Mouse (Mus musculus) retina, postnatal 7 days (tissue): ENCODE measurements around the gene Rpp30.

Experiments used
- DNase-seq: peaks from one replicate; pipeline ENCODE4 v3.0.0-alpha.2; 2012; ENCODE audit warnings: low read depth, low spot score

Rpp30 gene

DNA sequence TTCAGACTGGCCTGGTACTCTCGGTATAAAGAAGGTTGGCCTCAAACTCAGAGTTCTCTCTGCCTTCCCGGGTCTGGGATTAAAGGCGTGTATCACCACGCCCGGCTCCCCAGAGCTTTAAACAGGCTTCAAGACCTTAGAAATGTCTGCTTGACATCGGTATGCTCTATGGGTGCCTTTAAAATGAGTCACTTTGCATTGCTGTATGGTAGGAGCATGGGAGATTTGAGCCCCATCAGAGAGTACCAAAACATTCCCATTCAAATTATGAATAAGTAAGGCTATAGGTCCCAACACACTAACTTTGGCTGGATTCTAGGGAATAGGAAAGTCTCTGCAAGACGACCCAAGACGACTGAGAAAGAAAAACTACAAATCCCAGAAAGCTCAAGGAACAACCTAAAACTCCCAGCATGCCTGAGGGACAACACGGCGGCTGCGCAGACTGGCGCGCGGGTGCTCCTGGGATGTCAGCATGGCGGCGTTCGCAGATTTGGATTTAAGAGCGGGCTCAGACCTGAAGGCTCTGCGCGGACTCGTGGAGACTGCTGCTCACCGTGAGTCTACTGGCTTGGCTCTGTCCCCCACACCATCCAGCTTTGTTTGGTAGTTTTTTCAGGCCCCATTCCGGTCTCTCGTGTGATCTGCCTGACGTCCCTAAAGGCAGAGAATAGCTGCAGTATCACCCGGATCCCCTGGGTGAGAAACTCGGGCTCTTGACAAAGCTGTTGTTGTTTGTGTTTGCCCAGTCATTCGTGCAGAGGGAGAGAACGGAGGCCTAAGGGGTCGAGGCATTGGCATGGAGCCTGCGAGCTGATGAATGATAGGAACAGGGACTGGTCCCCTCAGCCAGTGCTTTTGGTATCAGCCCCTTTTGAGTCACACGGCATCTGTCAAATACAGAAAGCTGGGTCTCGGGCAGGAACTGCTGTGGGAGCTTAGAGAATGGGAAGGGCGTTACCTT is at the start of gene Rpp30:
TSS of gene Rpp30 (plus strand) at position 455 of the 964 bp plus-strand sequence.
- peak; percentile 85 for DNase-seq

DNA sequence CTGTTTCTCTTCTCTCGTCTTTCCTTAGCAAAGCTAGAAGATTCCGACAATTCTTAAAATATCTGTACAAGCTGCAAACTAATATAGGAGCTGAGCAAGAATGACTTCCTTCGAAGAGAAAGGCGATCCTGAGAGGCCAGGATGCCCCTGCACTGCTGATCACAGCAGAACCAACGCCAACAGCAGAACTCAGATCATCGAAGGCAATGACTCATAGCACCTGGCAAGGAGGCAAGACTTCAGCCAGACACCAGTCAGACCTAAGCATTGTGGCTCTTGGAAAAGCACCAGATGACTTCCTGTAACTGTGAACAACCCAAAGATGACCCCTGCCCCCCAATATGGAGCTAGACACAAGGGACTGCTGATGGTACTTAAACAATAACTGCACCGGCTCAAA is 37.5 kb upstream of the Rpp30 start:
- no peak for DNase-seq

- no peak for DNase-seq
Measured at GRCm38 (mm10) chr19:36056502-36057221, 26.9 kb upstream of the Rpp30 start.

DNA sequence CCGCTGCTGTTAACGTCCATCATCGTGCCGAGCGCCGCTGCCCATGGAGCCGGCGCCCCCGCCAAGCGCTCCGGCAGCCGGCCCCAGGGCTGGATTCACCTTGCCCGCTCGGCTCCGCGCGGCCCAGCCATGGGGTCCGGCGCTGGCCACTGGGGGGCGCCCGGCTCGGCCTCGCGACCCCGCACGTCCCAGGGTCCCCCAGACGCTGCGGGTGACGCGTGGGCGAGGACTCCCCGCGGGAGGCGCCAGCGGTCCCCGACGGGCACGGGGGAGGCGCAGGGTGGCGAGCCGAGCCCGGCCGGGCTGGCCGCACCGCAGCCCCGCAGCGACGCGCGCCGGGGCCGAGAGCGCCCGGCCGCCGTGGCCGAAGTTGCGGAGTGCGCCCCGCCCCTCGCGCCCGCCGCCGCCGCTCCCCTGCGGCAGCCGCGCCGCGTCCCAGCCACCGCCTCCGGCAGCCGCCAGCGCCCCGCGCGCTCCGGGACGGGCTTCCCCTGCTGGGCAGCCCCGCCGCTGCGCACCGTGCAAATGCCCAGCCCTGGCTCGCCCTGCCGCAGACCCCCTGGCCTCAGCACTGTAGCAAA is 26.2 kb upstream of the Rpp30 start, which contains the start of gene Htr7:
TSS of gene Htr7 (minus strand) at position 277 of the 581 bp plus-strand sequence.
- DNase-seq, result peak; percentile 39

GRCm38 (mm10) chr19:36062801-36063529 is 20.6 kb upstream of the Rpp30 start:
- no peak for DNase-seq

- peak; percentile 38 for DNase-seq
Measured at GRCm38 (mm10) chr19:36082606-36083261, 782 bp upstream of the Rpp30 start.

- no peak for DNase-seq
Measured at GRCm38 (mm10) chr19:36090781-36091180, 7.3 kb downstream of the Rpp30 start.

DNA sequence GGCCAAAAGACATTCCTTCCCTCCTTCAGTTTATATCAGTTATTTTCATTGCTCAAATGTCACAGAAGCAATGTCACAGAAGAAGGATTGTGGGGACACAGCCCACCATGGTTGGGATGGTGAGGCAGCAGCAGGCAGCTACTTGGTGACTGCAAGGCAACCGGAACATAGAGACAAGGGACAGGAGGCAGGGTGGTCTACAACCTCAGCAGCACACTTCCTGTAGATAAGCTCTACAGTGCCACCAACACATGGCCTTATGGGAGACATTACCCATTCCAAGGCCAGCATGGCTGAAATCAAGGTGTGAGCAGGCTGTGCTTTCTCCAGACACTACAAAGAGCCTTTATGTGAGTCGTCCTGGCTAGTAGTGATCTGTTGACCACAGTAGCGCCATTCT is 13.7 kb downstream of the Rpp30 start:
- DNase-seq, result no peak

GRCm38 (mm10) chr19:36098265-36098664 is 14.7 kb downstream of the Rpp30 start:
- no peak for DNase-seq

- DNase-seq, result no peak
Measured at GRCm38 (mm10) chr19:36098916-36099315, 15.4 kb downstream of the Rpp30 start.

GRCm38 (mm10) chr19:36103909-36104308 is 20.4 kb downstream of the Rpp30 start:
- no peak for DNase-seq

- no peak for DNase-seq
Measured at GRCm38 (mm10) chr19:36109318-36109944, 25.9 kb downstream of the Rpp30 start.

DNA sequence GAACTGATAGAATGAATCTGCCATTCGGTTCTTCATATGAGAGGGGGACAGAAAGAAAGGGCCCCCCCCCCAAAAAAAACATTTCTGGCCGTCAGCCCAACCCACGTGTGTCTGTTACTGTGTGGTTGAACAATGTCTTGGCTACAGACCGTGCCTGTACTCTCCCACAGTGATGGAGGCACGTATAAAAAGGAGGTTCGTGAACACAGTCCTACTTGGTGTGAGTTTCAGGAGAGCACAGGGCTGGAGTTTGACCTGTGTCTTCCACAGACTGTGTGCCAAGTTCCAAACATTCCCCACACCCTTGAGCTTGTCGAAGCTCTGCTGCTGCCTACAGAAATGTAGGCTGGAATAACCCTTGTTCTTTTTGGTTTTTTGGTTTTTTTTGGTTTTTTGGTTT is 26.9 kb downstream of the Rpp30 start:
- DNase-seq, result no peak

GRCm38 (mm10) chr19:36111054-36111895 is 27.8 kb downstream of the Rpp30 start:
- DNase-seq, result peak; percentile 43

GRCm38 (mm10) chr19:36112007-36112406 is 28.5 kb downstream of the Rpp30 start:
- DNase-seq, result no peak

GRCm38 (mm10) chr19:36116185-36116584 is 32.7 kb downstream of the Rpp30 start:
- DNase-seq, result no peak

DNA sequence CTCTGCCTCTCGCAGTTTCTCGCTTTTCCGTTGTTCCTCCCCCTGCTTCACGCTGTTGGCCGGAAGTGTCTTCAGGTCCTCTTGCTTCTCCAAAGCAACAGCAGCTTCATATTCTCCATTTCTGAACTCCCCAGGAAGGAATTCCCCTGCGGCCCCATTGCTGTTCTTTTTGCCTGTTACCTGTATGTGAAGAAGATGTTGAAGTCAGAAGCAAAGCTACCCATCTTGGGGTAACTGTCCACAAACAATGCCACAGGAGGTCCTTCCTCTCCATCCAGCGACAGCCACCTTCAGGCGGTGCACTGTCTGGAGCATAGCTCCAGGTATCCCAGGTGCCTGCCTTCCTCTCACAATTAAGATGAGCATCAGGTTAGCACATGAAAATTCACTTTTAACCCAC is 35.7 kb downstream of the Rpp30 start:
- DNase-seq, result no peak

DNA sequence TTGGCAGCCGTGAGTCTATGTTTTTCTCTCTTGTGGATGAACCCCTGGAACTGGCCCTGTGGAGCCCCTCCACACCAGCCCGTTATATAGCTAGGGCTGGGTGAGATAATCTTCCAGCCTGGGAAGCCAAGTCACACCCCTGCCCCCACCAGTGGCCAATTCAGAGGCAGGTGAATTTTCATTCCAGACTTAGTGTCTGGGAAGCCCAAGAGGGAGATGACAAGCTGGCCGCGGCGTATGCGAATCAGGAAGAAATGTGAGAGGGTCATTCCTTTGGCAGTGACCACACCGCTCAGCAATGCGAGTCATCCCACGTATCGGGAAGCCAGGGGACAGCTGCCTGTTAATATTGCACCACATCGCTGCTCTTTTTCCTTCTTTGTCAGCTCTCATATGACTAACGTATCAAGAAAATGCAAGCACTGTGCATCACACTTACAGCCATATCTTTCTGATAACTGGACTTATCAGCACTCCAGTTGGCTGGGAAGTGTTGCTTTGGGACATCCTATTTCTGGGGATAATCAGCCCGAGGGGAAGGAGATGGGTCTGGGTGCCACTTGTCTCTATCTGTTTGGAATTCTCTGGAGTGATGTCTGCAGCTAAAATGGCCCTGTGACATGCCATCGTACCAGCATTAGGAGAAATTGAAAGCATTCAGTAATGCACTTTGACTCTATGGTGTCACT is 36.4 kb downstream of the Rpp30 start, which contains the start of gene Ankrd1:
TSS of gene Ankrd1 (minus strand) at position 317 of the 689 bp plus-strand sequence.
- DNase-seq, result no peak

GRCm38 (mm10) chr19:36124203-36124602 is 40.7 kb downstream of the Rpp30 start:
- no peak for DNase-seq
